Mouse (Mus musculus): ENCODE data around the gene Lhx8. TPM values are rescaled to one million over a fixed set of nuclear protein-coding genes. Genes with fewer than 3 reads are reported as not detected.

The Lhx8 gene
- 0.73 and 1.0 TPM in 2 replicates for polyA plus RNA-seq (2015; fragmentation: Nextera tagmentation; extraction: Ambion mirVana)

DNA sequence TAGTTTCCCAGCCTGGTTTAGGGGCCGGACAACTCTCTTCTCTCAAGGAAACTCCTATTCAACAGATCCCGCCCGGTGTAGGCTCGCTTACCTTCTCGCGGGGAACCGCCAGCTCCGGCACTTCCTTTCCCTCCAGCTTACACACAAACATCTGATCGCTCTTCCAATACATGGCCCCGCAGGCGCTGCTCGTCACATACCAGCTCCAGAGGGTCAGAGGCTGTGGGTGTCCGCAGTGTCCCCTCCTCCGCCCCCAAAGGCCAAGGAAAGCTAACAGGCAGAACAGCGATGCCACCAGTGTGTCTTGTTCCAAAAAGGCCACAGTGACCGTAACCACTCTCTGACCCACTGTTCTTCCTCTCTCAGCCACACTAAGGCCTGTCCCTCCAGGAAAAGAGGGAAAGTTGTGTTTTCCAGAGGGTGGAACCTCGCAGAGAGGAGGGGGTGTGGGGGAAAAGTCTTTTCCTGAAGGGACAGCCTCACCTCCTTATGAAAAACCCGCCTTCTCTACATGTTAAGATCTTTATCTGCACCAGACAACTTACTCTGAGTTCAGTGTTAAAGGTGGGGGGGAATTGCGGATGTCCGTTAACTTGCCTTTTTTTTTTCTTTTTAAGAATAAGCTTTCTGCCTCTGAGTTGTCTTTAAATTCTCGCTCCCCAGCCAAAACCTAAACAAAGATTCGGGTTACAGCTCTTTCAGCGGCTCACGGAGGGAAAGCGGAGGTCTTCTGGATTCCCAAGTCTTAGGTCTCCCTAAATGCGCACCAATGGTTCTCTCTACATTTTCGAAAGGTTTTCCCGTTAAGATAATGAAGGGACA, at the start of gene Lhx8:
TSS of gene Lhx8 (minus strand) at position 479 of the 822 bp plus-strand sequence.

All from adrenal gland, postnatal 0 days (tissue).